Comparison of ENCODE assay signal across 34 mouse cellular contexts in genomic region chr14:37048914-37049410, GRCm38 (mm10). TPM values are rescaled to one million over a fixed set of nuclear protein-coding genes. Genes with fewer than 3 reads are reported as not detected.
A peak's percentile ranks its signal among the peaks of the same experiment; 100 is the strongest.
DNase-seq lines count a peak whose midpoint lies in the region; ATAC-seq and TF ChIP-seq lines count a peak whose summit lies in the region.
"Had no signal": no experiment of that assay in that cellular context is flagged by ENCODE, and none has a peak within 500 bp of the region (broad histone marks: within the 10 kb centered on the region; RNA-seq: fewer than 3 reads in every experiment).

TSS of gene Rgr (minus strand) at chr14:37048964.

- no peak within 1 kb of the TSS for H3K9ac ChIP-seq in forebrain, embryonic 13.5 days
- no peak within 1 kb of the TSS for H3K9ac ChIP-seq in forebrain, embryonic 11.5 days (ENCODE audit: low read length)
- H3K9ac ChIP-seq in limb, embryonic 13.5 days: no peak within 1 kb of the TSS
- H3K9ac ChIP-seq in forebrain, postnatal 0 days: no peak within 1 kb of the TSS
- H3K9ac ChIP-seq: embryonic facial prominence, embryonic 13.5 days; hindbrain, embryonic 15.5 days; intestine, embryonic 15.5 days; limb, embryonic 12.5 days; liver, embryonic 14.5 days; lung, embryonic 14.5 days had no signal

- no peaks in the 10 kb centered on the region for H3K36me3 ChIP-seq in forebrain, embryonic 13.5 days (ENCODE audit: poor library complexity, severe bottlenecking)
- no peaks in the 10 kb centered on the region for H3K36me3 ChIP-seq in forebrain, embryonic 11.5 days (ENCODE audit: control insufficient read depth, insufficient read depth, low read length)
- no peaks in the 10 kb centered on the region for H3K36me3 ChIP-seq in limb, embryonic 13.5 days
- H3K36me3 ChIP-seq in limb, embryonic 10.5 days: no peaks in the 10 kb centered on the region
- no peaks in the 10 kb centered on the region for H3K36me3 ChIP-seq in forebrain, postnatal 0 days (ENCODE audit: insufficient read depth)
- H3K36me3 ChIP-seq: embryonic facial prominence, embryonic 13.5 days; hindbrain, embryonic 15.5 days; intestine, embryonic 15.5 days; limb, embryonic 12.5 days had no signal

- no peaks in the 10 kb centered on the region for H3K9me3 ChIP-seq in forebrain, embryonic 13.5 days (replicated peaks)
- H3K9me3 ChIP-seq in forebrain, embryonic 11.5 days (ENCODE audit: control insufficient read depth, low read length): no peaks in the 10 kb centered on the region
- H3K9me3 ChIP-seq in limb, embryonic 13.5 days: no peaks in the 10 kb centered on the region
- no peaks in the 10 kb centered on the region for H3K9me3 ChIP-seq in limb, embryonic 10.5 days (replicated peaks)
- no peaks in the 10 kb centered on the region for H3K9me3 ChIP-seq in forebrain, postnatal 0 days (ENCODE audit: low read length)
- H3K9me3 ChIP-seq: embryonic facial prominence, embryonic 13.5 days; hindbrain, embryonic 15.5 days; intestine, embryonic 15.5 days; limb, embryonic 12.5 days had no signal

- TF ChIP-seq CTCF in forebrain, postnatal 0 days (IDR thresholded peaks at IDR 0.05; ENCODE audit: low read depth): no peak

- H3K4me3 ChIP-seq in forebrain, embryonic 13.5 days: no peak within 1 kb of the TSS
- H3K4me3 ChIP-seq in forebrain, embryonic 11.5 days (ENCODE audit: low read depth, low read length): no peak within 1 kb of the TSS
- no peak within 1 kb of the TSS for H3K4me3 ChIP-seq in limb, embryonic 13.5 days
- H3K4me3 ChIP-seq in limb, embryonic 10.5 days: no peak within 1 kb of the TSS
- H3K4me3 ChIP-seq in forebrain, postnatal 0 days (ENCODE audit: low read depth, low read length): no peak within 1 kb of the TSS
- H3K4me3 ChIP-seq: embryonic facial prominence, embryonic 13.5 days; hindbrain, embryonic 15.5 days; intestine, embryonic 15.5 days; layer of hippocampus, adult 2 months; limb, embryonic 12.5 days had no signal

- no peak for DNase-seq in forebrain, embryonic 11.5 days (ENCODE audit: low spot score)
- no peak for DNase-seq in limb, embryonic 10.5 days (ENCODE audit: low spot score)
- DNase-seq in adipocyte (ENCODE audit: low spot score): peak; percentile 86
- DNase-seq in forebrain, postnatal 0 days: no peak
- DNase-seq in cerebellum, adult 18-20 months: no peak
- DNase-seq: adrenal gland, adult 2 months; cerebellum, adult 2 months; cerebellum, postnatal 25 days; gastrocnemius, postnatal 36 days; heart, postnatal 36 days; kidney, adult 8-10 months; kidney, postnatal 14 days; layer of hippocampus, postnatal 36 days; lung, embryonic 14.5 days; right cerebral cortex, postnatal 25 days; thymus, postnatal 14 days had no signal

- H3K27ac ChIP-seq in forebrain, embryonic 13.5 days: no peak within 1 kb of the TSS
- no peak within 1 kb of the TSS for H3K27ac ChIP-seq in forebrain, embryonic 11.5 days (ENCODE audit: low read depth, low read length)
- no peak within 1 kb of the TSS for H3K27ac ChIP-seq in limb, embryonic 13.5 days
- no peak within 1 kb of the TSS for H3K27ac ChIP-seq in limb, embryonic 10.5 days
- no peak within 1 kb of the TSS for H3K27ac ChIP-seq in forebrain, postnatal 0 days (ENCODE audit: low read depth, low read length)
- H3K27ac ChIP-seq: embryonic facial prominence, embryonic 13.5 days; hindbrain, embryonic 15.5 days; intestine, embryonic 15.5 days; layer of hippocampus, adult 2 months; limb, embryonic 12.5 days; liver, embryonic 14.5 days had no signal

- no peak within 1 kb of the TSS for H3K4me2 ChIP-seq in forebrain, embryonic 13.5 days
- H3K4me2 ChIP-seq in forebrain, embryonic 11.5 days (ENCODE audit: low read depth, low read length, severe bottlenecking): no peak within 1 kb of the TSS
- no peak within 1 kb of the TSS for H3K4me2 ChIP-seq in limb, embryonic 13.5 days (replicated peaks)
- no peak within 1 kb of the TSS for H3K4me2 ChIP-seq in forebrain, postnatal 0 days (ENCODE audit: low read depth)
- H3K4me2 ChIP-seq: embryonic facial prominence, embryonic 13.5 days; hindbrain, embryonic 15.5 days; intestine, embryonic 15.5 days; limb, embryonic 12.5 days; lung, embryonic 14.5 days had no signal

- ATAC-seq in forebrain, embryonic 13.5 days: peak; percentile 21; the same call in 1 of the 2 replicates
- no peak for ATAC-seq in forebrain, embryonic 11.5 days (replicated peaks; ENCODE audit: low FRiP score)
- ATAC-seq in limb, embryonic 13.5 days (ENCODE audit: low FRiP score, low read depth): peak; percentile 32; the same call in 1 of the 2 replicates
- ATAC-seq in forebrain, postnatal 0 days: peak; percentile 73
- no peak for ATAC-seq in activated CD4-positive, CD25-positive, alpha-beta regulatory T cell, adult 4 months
- ATAC-seq: CD4-positive, CD25-positive, alpha-beta regulatory T cell, adult 4 months; intestine, embryonic 15.5 days had no signal

- no peaks in the 10 kb centered on the region for H3K27me3 ChIP-seq in forebrain, embryonic 13.5 days
- H3K27me3 ChIP-seq in forebrain, embryonic 11.5 days (ENCODE audit: control insufficient read depth, insufficient read depth, low read length): no peaks in the 10 kb centered on the region
- no peaks in the 10 kb centered on the region for H3K27me3 ChIP-seq in limb, embryonic 13.5 days
- no peaks in the 10 kb centered on the region for H3K27me3 ChIP-seq in limb, embryonic 10.5 days (ENCODE audit: low read depth, poor library complexity, severe bottlenecking)
- no peaks in the 10 kb centered on the region for H3K27me3 ChIP-seq in forebrain, postnatal 0 days (ENCODE audit: insufficient read depth, low read length)
- H3K27me3 ChIP-seq: embryonic facial prominence, embryonic 13.5 days; hindbrain, embryonic 15.5 days; intestine, embryonic 15.5 days; limb, embryonic 12.5 days had no signal

- 13% methylated on average over 1 of the region's 1 CpGs for WGBS in forebrain, embryonic 13.5 days
- WGBS in forebrain, embryonic 11.5 days: 29% methylated on average over 1 of the region's 1 CpGs
- 89% methylated on average over 1 of the region's 1 CpGs for WGBS in limb, embryonic 13.5 days
- WGBS in limb, embryonic 10.5 days: 89% methylated on average over 1 of the region's 1 CpGs
- WGBS in forebrain, postnatal 0 days: 6% methylated on average over 1 of the region's 1 CpGs

- no peaks in the 10 kb centered on the region for H3K4me1 ChIP-seq in forebrain, embryonic 13.5 days
- H3K4me1 ChIP-seq in forebrain, embryonic 11.5 days (replicated peaks; ENCODE audit: control insufficient read depth, insufficient read depth, low read length): no peaks in the 10 kb centered on the region
- H3K4me1 ChIP-seq in limb, embryonic 13.5 days: no peaks in the 10 kb centered on the region
- no peaks in the 10 kb centered on the region for H3K4me1 ChIP-seq in limb, embryonic 10.5 days
- no peaks in the 10 kb centered on the region for H3K4me1 ChIP-seq in forebrain, postnatal 0 days (ENCODE audit: insufficient read depth)
- H3K4me1 ChIP-seq: embryonic facial prominence, embryonic 13.5 days; hindbrain, embryonic 15.5 days; intestine, embryonic 15.5 days; limb, embryonic 12.5 days had no signal

RNA-seq across cellular contexts. Expression of gene Rgr, which starts in this region (rescaled TPM):
- polyA plus RNA-seq in forebrain, embryonic 13.5 days (2015; fragmentation: Nextera tagmentation; extraction: Ambion mirVana): not detected in 2 replicates
- not detected in 2 replicates for polyA plus RNA-seq in forebrain, embryonic 11.5 days (2014; fragmentation: Nextera tagmentation; extraction: Ambion mirVana)
- polyA plus RNA-seq in limb, embryonic 13.5 days (2015; fragmentation: Nextera tagmentation; extraction: Ambion mirVana): 0.15 TPM in 1 of 2 replicates, not detected in the other
- polyA plus RNA-seq in limb, embryonic 10.5 days (2016; fragmentation: Nextera tagmentation; extraction: Ambion mirVana): not detected in 2 replicates
- total RNA-seq in forebrain, postnatal 0 days (2014; rRNA removed): 0.10 TPM in 1 of 2 replicates, not detected in the other
- 0.35 TPM in 1 of 2 replicates, not detected in the other for polyA plus RNA-seq in forebrain, postnatal 0 days (2015; fragmentation: Nextera tagmentation; extraction: Ambion mirVana)
- not detected for polyA plus RNA-seq in activated CD4-positive, CD25-positive, alpha-beta regulatory T cell, adult 4 months (2017; shearing (Covaris generic))
- total RNA-seq: adrenal gland, adult 2 months; adrenal gland, postnatal 4 days; gastrocnemius, adult 18-20 months; gastrocnemius, postnatal 36 days; heart, adult 8-10 months; heart, postnatal 36 days; layer of hippocampus, adult 2 months; layer of hippocampus, postnatal 36 days; left cerebral cortex, postnatal 10 days; megakaryocyte, adult 5-6 weeks; neutrophil, adult 5-6 weeks had no signal
- polyA plus RNA-seq: adrenal gland, adult 2 months; cerebellum, adult 2 months; heart, embryonic 14.5 days; hindbrain, embryonic 15.5 days; intestine, embryonic 15.5 days; limb, embryonic 12.5 days; liver, embryonic 14.5 days; lung, embryonic 14.5 days; testis, adult 2 months had no signal

Comparison
In these comparisons a context has a peak if more than half of its experiments do, and no peak if none do; other contexts are left out.
1. Peak in ATAC-seq in forebrain, embryonic 13.5 days; RNA of the gene not detected or under 1 TPM.
2. Peak in ATAC-seq in limb, embryonic 13.5 days; RNA of the gene not detected or under 1 TPM.
3. Peak in ATAC-seq in forebrain, postnatal 0 days; RNA of the gene not detected or under 1 TPM.